Mouse (Mus musculus) kidney, embryonic 15.5 days (tissue): ENCODE data around the gene Tex33. TPM values are rescaled to one million over a fixed set of nuclear protein-coding genes. Genes with fewer than 3 reads are reported as not detected.

Source experiments
- ATAC-seq: fragments of 200-750 bp; cut with Nextera tagmentation; replicated peaks from 2 replicates; pipeline ENCODE4 v1.8.0; 2017; ENCODE audit warnings: moderate TSS enrichment; ENCODE audit not compliant: low FRiP score
- H3K27ac ChIP-seq: fragments of 300-500 bp; sonication (generic); 2 replicates; pipeline ENCODE4 v1.5.1; 2015; ENCODE audit warnings: mild to moderate bottlenecking, inconsistent platforms
- H3K27me3 ChIP-seq: fragments of 300-500 bp; sonication (generic); 2 replicates; pipeline ENCODE4 v1.6.1; 2015; ENCODE audit warnings: inconsistent platforms
- H3K36me3 ChIP-seq: fragments of 300-500 bp; sonication (generic); 2 replicates; pipeline ENCODE4 v1.6.1; 2015; ENCODE audit warnings: inconsistent platforms
- H3K4me1 ChIP-seq: fragments of 300-500 bp; sonication (generic); 2 replicates; pipeline ENCODE4 v1.6.1; 2015; ENCODE audit warnings: inconsistent platforms
- H3K4me2 ChIP-seq: fragments of 300-500 bp; sonication (generic); 2 replicates; pipeline ENCODE4 v1.6.1; 2015; ENCODE audit warnings: moderate library complexity, mild to moderate bottlenecking, inconsistent platforms
- H3K4me3 ChIP-seq: fragments of 300-500 bp; sonication (generic); replicated peaks from 2 replicates; pipeline ENCODE4 v1.5.1; 2015; ENCODE audit warnings: mild to moderate bottlenecking, inconsistent platforms
- H3K9ac ChIP-seq: fragments of 300-500 bp; sonication (generic); 2 replicates; pipeline ENCODE4 v1.6.1; 2015; ENCODE audit warnings: mild to moderate bottlenecking, inconsistent platforms
- H3K9me3 ChIP-seq: fragments of 300-500 bp; sonication (generic); replicated peaks from 2 replicates; pipeline ENCODE4 v1.6.1; 2016; ENCODE audit warnings: inconsistent platforms
- WGBS: fragments of 180-500 bp; shearing (Covaris S2); methylation state at CpG from one replicate; pipeline ENCODE4 v1.1.7; 2015; ENCODE audit warnings: mixed read lengths; 5-methylcytosine and 5-hydroxymethylcytosine counted together
- polyA plus RNA-seq: library from polyadenylated mRNA; unstranded; fragments of >200 nt; fragmentation: Nextera tagmentation; extraction: Ambion mirVana; gene quantifications from 2 replicates; pipeline ENCODE4 v1.2.1, GENCODE M21; 2015

Tex33 gene
- polyA plus RNA-seq, 1 experiment from 2014 or later = not detected

GRCm38 (mm10) chr15:78413083-78413718, 17.5 kb upstream of the Tex33 start:
- H3K27ac ChIP-seq = no peak overlapping the region
- peaks cover 41% of the 10 kb centered on the region for H3K27me3 ChIP-seq
- ATAC-seq = peak; percentile 31; the same call in 1 of the 2 replicates
- H3K9me3 ChIP-seq = no peaks in the 10 kb centered on the region
- no peak overlapping the region for H3K9ac ChIP-seq
- peaks cover 4% of the 10 kb centered on the region; the same call in 1 of the 2 replicates for H3K36me3 ChIP-seq
- H3K4me2 ChIP-seq = no peak overlapping the region
- H3K4me1 ChIP-seq = peaks cover 29% of the 10 kb centered on the region
- 89% methylated on average over 14 of the region's 14 CpGs for whole genome bisulfite sequencing
- no peak overlapping the region for H3K4me3 ChIP-seq

- no peak overlapping the region for H3K27ac ChIP-seq
- no peak for ATAC-seq
- H3K9ac ChIP-seq = peak overlapping the region; percentile 9
- H3K27me3 ChIP-seq = peaks cover 45% of the 10 kb centered on the region
- no peaks in the 10 kb centered on the region for H3K9me3 ChIP-seq
- peaks cover 4% of the 10 kb centered on the region; the same call in 1 of the 2 replicates for H3K36me3 ChIP-seq
- 17% methylated on average over 12 of the region's 12 CpGs for WGBS
- H3K4me1 ChIP-seq = peaks cover 39% of the 10 kb centered on the region
- H3K4me3 ChIP-seq = peak overlapping the region; percentile 32
- H3K4me2 ChIP-seq = peak overlapping the region; percentile 61
These were observed 13.9 kb upstream of the Tex33 start for GRCm38 (mm10) chr15:78409570-78410052.

GRCm38 (mm10) chr15:78406293-78406934, 10.7 kb upstream of the Tex33 start, which contains the start of gene Mpst:
Mpst (plus strand) TSS chr15:78406416.
- H3K4me3 ChIP-seq = peak within 1 kb of the TSS; percentile 63
- H3K27ac ChIP-seq = peak within 1 kb of the TSS; percentile 99
- H3K9ac ChIP-seq = peak within 1 kb of the TSS; percentile 66
- peaks cover 37% of the 10 kb centered on the region for H3K27me3 ChIP-seq
- H3K36me3 ChIP-seq = no peaks in the 10 kb centered on the region; the same call in 1 of the 2 replicates
- H3K4me1 ChIP-seq = peaks cover 67% of the 10 kb centered on the region
- ATAC-seq = peak; percentile 84
- peak within 1 kb of the TSS; percentile 86 for H3K4me2 ChIP-seq
- WGBS = under 1% methylated on average over 40 of the region's 40 CpGs
- no peaks in the 10 kb centered on the region for H3K9me3 ChIP-seq

- ATAC-seq = peak; percentile 82
- no peaks in the 10 kb centered on the region for H3K9me3 ChIP-seq
- H3K27me3 ChIP-seq = peaks cover 29% of the 10 kb centered on the region
- H3K36me3 ChIP-seq = no peaks in the 10 kb centered on the region
- 3% methylated on average over 34 of the region's 34 CpGs for WGBS
- H3K4me1 ChIP-seq = peaks cover 68% of the 10 kb centered on the region
- peak within 1 kb of the TSS; percentile 63 for H3K4me3 ChIP-seq
- peak within 1 kb of the TSS; percentile 86 for H3K4me2 ChIP-seq
- H3K9ac ChIP-seq = peak within 1 kb of the TSS; percentile 66
- H3K27ac ChIP-seq = peak within 1 kb of the TSS; percentile 99
These were observed 10.0 kb upstream of the Tex33 start, which contains the start of gene Tst for GRCm38 (mm10) chr15:78405517-78406211. Tst (minus strand) TSS chr15:78405907.

GRCm38 (mm10) chr15:78405098-78405497, 9.4 kb upstream of the Tex33 start:
- no peak for ATAC-seq
- Histone ChIP-seq H3K27ac (peak overlapping the region; percentile 99; the same call in 1 of the 2 replicates), H3K9ac (peak overlapping the region; percentile 66), H3K9me3 (no peaks in the 10 kb centered on the region), H3K4me2 (peak overlapping the region; percentile 86), H3K4me1 (peaks cover 63% of the 10 kb centered on the region), H3K36me3 (no peaks in the 10 kb centered on the region), H3K27me3 (peaks cover 24% of the 10 kb centered on the region), H3K4me3 (peak overlapping the region; percentile 63)
- whole genome bisulfite sequencing = 43% methylated on average over 11 of the region's 11 CpGs

DNA sequence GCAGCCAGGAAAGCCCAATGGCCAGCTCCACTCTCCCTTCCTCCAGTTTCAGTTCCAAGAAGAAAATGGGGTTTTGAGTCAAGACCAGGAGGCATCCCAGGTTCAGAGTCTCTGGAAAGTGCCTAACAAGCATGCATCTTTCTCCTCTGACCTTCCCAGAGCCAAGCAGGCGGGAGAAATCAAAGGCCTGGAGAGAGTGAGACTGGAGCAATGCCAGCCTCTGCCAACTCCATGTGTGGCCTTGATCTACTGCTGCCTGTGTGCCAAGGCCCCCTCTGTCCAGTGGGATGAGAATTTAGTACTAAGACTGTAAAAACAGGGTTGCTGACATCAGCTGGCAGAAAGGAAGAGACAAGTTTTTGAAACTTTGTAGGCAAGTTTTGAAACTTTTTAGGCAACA, 8.2 kb upstream of the Tex33 start:
- H3K9ac ChIP-seq = 0 out of 2 replicates have a peak overlapping the region, but pooled peaks have one; percentile 5
- H3K27me3 ChIP-seq = peaks cover 12% of the 10 kb centered on the region
- peak overlapping the region; percentile 82 for H3K27ac ChIP-seq
- peak overlapping the region; percentile 86 for H3K4me2 ChIP-seq
- no peak overlapping the region for H3K4me3 ChIP-seq
- H3K9me3 ChIP-seq = no peaks in the 10 kb centered on the region
- H3K36me3 ChIP-seq = no peaks in the 10 kb centered on the region
- ATAC-seq = no peak
- WGBS = 59% methylated on average over 1 of the region's 1 CpGs
- peaks cover 52% of the 10 kb centered on the region for H3K4me1 ChIP-seq

GRCm38 (mm10) chr15:78403301-78403741, 7.6 kb upstream of the Tex33 start:
- Histone ChIP-seq H3K27ac (peak overlapping the region; percentile 82), H3K4me2 (peak overlapping the region; percentile 86), H3K9ac (0 out of 2 replicates have a peak overlapping the region, but pooled peaks have one; percentile 5), H3K4me3 (no peak overlapping the region), H3K36me3 (no peaks in the 10 kb centered on the region), H3K27me3 (peaks cover 6% of the 10 kb centered on the region), H3K9me3 (no peaks in the 10 kb centered on the region), H3K4me1 (peaks cover 52% of the 10 kb centered on the region)
- peak; percentile 24 for ATAC-seq
- WGBS = 37% methylated on average over 3 of the region's 3 CpGs

DNA sequence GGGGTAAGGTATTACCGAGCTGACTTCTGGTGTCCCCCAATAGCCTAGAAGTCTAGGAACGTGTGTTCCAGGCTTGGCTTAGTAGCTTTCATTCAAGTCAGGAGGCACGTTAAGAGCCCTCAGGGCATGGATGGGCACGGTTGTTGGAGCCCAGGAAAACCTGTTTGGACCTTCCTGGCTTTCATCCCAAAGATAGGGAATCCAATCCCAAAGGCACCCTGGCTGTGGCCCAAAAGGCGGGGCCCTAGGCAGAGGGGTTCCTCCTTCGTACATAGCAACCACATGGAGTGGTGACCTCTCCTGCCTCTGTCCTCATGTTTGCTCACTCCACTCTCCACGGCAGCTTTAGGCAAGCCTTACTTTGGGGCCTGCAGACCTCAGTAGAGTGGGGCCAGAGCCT, 6.7 kb upstream of the Tex33 start:
- Histone ChIP-seq H3K4me2 (no peak overlapping the region), H3K4me3 (no peak overlapping the region), H3K9me3 (no peaks in the 10 kb centered on the region), H3K27me3 (no peaks in the 10 kb centered on the region), H3K4me1 (peaks cover 47% of the 10 kb centered on the region), H3K36me3 (no peaks in the 10 kb centered on the region), H3K9ac (no peak overlapping the region), H3K27ac (peak overlapping the region; percentile 82)
- WGBS = 72% methylated on average over 7 of the region's 7 CpGs
- no peak for ATAC-seq

GRCm38 (mm10) chr15:78401921-78402320, 6.2 kb upstream of the Tex33 start:
- Histone ChIP-seq H3K27ac (0 out of 2 replicates have a peak overlapping the region, but pooled peaks have one; percentile 82), H3K27me3 (no peaks in the 10 kb centered on the region), H3K4me2 (no peak overlapping the region), H3K4me1 (peaks cover 42% of the 10 kb centered on the region), H3K36me3 (no peaks in the 10 kb centered on the region), H3K4me3 (no peak overlapping the region), H3K9me3 (no peaks in the 10 kb centered on the region), H3K9ac (no peak overlapping the region)
- no peak for ATAC-seq
- 58% methylated on average over 4 of the region's 4 CpGs for WGBS

- WGBS = 73% methylated on average over 6 of the region's 6 CpGs
- Histone ChIP-seq H3K9ac (no peak overlapping the region), H3K4me1 (peaks cover 40% of the 10 kb centered on the region), H3K27ac (0 out of 2 replicates have a peak overlapping the region, but pooled peaks have one; percentile 4), H3K4me2 (no peak overlapping the region), H3K27me3 (no peaks in the 10 kb centered on the region), H3K9me3 (no peaks in the 10 kb centered on the region), H3K36me3 (no peaks in the 10 kb centered on the region), H3K4me3 (no peak overlapping the region)
- no peak for ATAC-seq
These were observed 5.6 kb upstream of the Tex33 start for GRCm38 (mm10) chr15:78401345-78401744.

DNA sequence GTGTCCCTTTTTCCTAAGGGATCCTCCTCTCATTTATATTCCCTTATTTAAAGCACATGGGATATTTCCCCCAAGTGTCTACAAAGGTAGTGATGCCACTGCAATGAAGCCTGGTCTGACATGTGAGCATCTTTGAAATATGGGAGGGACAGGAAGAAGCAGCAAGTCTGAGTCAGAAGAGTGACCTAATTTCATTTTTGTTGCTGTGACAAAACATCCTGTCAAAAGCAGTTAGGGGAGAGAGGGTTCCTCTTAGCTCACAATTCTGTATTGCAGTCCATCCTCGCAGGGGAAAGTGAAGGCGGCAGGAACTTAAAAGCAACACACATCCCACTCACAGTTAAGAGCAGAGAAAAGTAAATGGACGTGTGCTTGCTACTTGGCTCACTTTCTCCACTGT, 4.9 kb downstream of the Tex33 start:
- Histone ChIP-seq H3K27ac (no peak overlapping the region), H3K9ac (no peak overlapping the region), H3K4me1 (no peaks in the 10 kb centered on the region), H3K4me2 (no peak overlapping the region), H3K27me3 (no peaks in the 10 kb centered on the region), H3K36me3 (no peaks in the 10 kb centered on the region), H3K4me3 (no peak overlapping the region), H3K9me3 (no peaks in the 10 kb centered on the region)
- no peak for ATAC-seq
- 83% methylated on average over 3 of the region's 3 CpGs for WGBS
